Mouse (Mus musculus) kidney, adult 2 months (tissue): ENCODE results near the gene Mmp25.

ENCODE experiments used
- CTCF ChIP-seq: fragments of 200-500 bp; conservative IDR thresholded peaks from 2 replicates; pipeline ENCODE4 v1.5.1; 2011; ENCODE audit warnings: low read depth, mild to moderate bottlenecking, control low read depth, low read length, moderate library complexity, mixed read lengths; ENCODE audit not compliant: insufficient read depth, insufficient read length
- POLR2A ChIP-seq: fragments of 200-500 bp; IDR thresholded peaks from one replicate; pipeline ENCODE4 v1.6.1; 2011; ENCODE audit warnings: low read depth, low read length, control low read depth

- TF ChIP-seq CTCF: no peak
- TF ChIP-seq POLR2A: no peak
Observed at GRCm38 (mm10) chr17:23584786-23585185, 60.3 kb downstream of the Mmp25 start.
